Mouse (Mus musculus) adrenal gland, postnatal 10 days (tissue): ENCODE data around the gene Slc22a17. TPM values are rescaled to one million over a fixed set of nuclear protein-coding genes. Genes with fewer than 3 reads are reported as not detected.

Experiments
- DNase-seq: peaks from one replicate; pipeline ENCODE4 v3.0.0; 2021; ENCODE audit warnings: mixed read lengths
- total RNA-seq, 2 experiments: library from RNA; stranded (reverse); gene quantifications; 2 replicates each; pipeline ENCODE4 v1.2.3; 2021

Slc22a17 gene
- total RNA-seq, 2 experiments from 2014 or later: 29.8 to 37.2 TPM

- peak; percentile 76 for DNase-seq
Measured at GRCm38 (mm10) chr14:54900383-54900782, 12.5 kb downstream of the Slc22a17 start.

GRCm38 (mm10) chr14:54897445-54897844 lies 15.5 kb downstream of the Slc22a17 start:
- peak; percentile 27 for DNase-seq

- DNase-seq: peak; percentile 77
Measured at GRCm38 (mm10) chr14:54894296-54895151, 18.4 kb downstream of the Slc22a17 start.

- DNase-seq: peak; percentile 96
Measured at GRCm38 (mm10) chr14:54893651-54894181, 19.2 kb downstream of the Slc22a17 start.

- DNase-seq: no peak
Measured at GRCm38 (mm10) chr14:54892200-54892599, 20.7 kb downstream of the Slc22a17 start, which contains the start of gene Pabpn1. Gene Pabpn1, plus strand, starts transcription at chr14:54892500.

GRCm38 (mm10) chr14:54885309-54885708 lies 27.6 kb downstream of the Slc22a17 start:
- no peak for DNase-seq

- peak; percentile 16 for DNase-seq
Measured at GRCm38 (mm10) chr14:54884022-54884712, 28.8 kb downstream of the Slc22a17 start.

- DNase-seq: peak; percentile 93
Measured at GRCm38 (mm10) chr14:54883154-54884021, 29.5 kb downstream of the Slc22a17 start, which contains the start of the genes Bcl2l2 and Gm20521. Gene Bcl2l2, plus strand, starts transcription at chr14:54883377. Gene Gm20521, plus strand, starts transcription at chr14:54883441.

GRCm38 (mm10) chr14:54877048-54877715 lies 35.8 kb downstream of the Slc22a17 start, which contains the start of gene Ppp1r3e:
Gene Ppp1r3e, minus strand, starts transcription at chr14:54877550.
- peak; percentile 86 for DNase-seq

- DNase-seq: peak; percentile 95
Measured at GRCm38 (mm10) chr14:54876539-54877047, 36.3 kb downstream of the Slc22a17 start.

- DNase-seq: no peak
Measured at GRCm38 (mm10) chr14:54875844-54876538, 36.9 kb downstream of the Slc22a17 start.

GRCm38 (mm10) chr14:54874165-54874564 lies 38.8 kb downstream of the Slc22a17 start:
- peak; percentile 27 for DNase-seq

GRCm38 (mm10) chr14:54870861-54871260 lies 42.1 kb downstream of the Slc22a17 start, which contains the start of gene Homez:
Gene Homez, minus strand, starts transcription at chr14:54870961.
- DNase-seq: no peak

- DNase-seq: no peak
Measured at GRCm38 (mm10) chr14:54868026-54868425, 44.9 kb downstream of the Slc22a17 start.

GRCm38 (mm10) chr14:54866936-54867335 lies 46.0 kb downstream of the Slc22a17 start:
- peak; percentile 29 for DNase-seq

- DNase-seq: no peak
Measured at GRCm38 (mm10) chr14:54866268-54866667, 46.7 kb downstream of the Slc22a17 start.

- no peak for DNase-seq
Measured at GRCm38 (mm10) chr14:54865626-54866025, 47.3 kb downstream of the Slc22a17 start.

- DNase-seq: no peak
Measured at GRCm38 (mm10) chr14:54864313-54865036, 48.5 kb downstream of the Slc22a17 start.
